Mouse (Mus musculus): ENCODE data around the gene Spert. TPM values are rescaled to one million over a fixed set of nuclear protein-coding genes. Genes with fewer than 3 reads are reported as not detected.

Gene Spert
- total RNA-seq (2017) = 0.49 TPM in 1 of 2 replicates, not detected in the other

DNA sequence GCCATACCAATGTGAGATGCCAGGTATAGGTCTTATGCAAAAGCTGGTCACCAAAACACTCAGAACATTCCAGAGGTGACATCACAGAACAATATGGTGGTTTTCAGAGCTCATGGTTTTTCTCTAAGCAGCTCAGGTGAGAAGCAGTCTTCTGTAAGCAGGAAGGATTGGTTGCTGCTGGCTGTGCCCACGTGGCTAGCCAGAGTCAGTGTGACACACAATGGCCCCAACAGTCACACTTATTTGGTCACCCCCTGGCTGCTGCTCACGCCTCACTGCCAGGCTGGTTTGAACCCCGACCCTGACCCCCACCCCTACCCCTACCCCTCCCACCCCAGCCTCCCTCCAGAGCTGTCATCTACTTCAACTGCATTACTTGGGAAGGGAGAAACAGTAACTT, at the start of gene Spert:
Spert (minus strand) TSS at position 139 of the 400 bp plus-strand sequence.
- no peak for ATAC-seq (ENCODE audit: extremely low read depth, insufficient number of reproducible peaks, low FRiP score, poor library complexity, severe bottlenecking)

DNA sequence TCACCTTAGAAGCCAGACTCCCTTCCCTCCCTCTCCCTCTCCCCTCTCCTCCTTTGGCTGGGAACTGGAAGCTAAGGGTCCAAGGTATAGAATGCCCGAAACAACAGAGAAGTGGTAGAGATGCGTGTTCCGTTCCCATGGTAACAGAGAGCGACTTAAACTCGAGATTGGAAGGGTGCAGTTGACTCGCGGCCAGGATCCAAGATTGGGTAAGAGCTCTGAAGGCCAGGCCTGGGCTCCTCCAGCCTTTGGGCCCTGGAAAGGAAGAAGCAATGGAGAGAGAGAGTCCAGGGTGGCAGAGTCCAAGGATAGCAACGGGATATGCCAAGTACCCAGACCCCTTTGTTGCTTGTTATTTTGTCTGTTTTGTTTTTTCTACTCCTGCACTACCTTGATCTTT, 49.2 kb upstream of the Spert start, which contains the start of gene Erich6b:
Erich6b (plus strand) TSS at position 180 of the 400 bp plus-strand sequence.
- ATAC-seq (ENCODE audit: extremely low read depth, insufficient number of reproducible peaks, low FRiP score, poor library complexity, severe bottlenecking) = no peak

DNA sequence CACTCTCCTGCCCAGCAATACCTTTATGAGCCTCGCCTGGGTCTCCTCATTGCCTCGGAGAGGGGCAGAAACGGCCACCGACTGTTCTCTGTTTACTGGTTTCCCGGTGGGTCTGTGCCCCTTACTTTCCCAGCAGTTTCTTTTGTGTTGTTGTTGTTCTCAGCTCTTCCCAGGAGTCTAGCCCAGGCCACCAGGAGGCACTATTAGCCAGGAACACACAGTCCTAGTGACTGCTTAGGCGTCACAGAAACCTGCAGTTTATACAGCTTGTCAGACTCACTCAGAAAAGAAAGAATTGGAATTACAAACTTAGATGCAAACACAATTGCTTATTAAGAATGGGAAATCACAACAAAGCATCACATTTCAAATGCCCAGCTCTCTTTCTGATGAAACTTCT, 48.5 kb upstream of the Spert start:
- ATAC-seq (ENCODE audit: extremely low read depth, insufficient number of reproducible peaks, low FRiP score, poor library complexity, severe bottlenecking) = no peak

DNA sequence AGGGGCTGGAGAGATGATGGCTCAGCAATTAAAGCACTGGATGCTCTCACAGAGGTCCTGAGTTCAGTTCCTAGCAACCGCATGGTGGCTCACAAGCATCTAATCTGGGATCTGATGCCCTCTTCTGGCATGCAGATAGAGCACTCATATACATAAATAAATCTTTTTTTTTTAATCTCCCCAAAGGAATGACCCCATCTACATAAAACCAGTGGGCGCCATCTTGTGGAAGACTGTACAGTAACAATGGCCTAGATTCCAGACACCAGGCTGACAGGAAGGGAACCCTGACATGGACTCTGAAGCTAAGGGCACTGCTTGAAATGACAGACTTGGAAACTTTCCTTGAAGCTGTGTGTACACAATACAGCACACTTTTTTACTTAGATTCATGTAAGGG, 47.9 kb upstream of the Spert start:
- ATAC-seq (ENCODE audit: extremely low read depth, insufficient number of reproducible peaks, low FRiP score, poor library complexity, severe bottlenecking) = no peak

DNA sequence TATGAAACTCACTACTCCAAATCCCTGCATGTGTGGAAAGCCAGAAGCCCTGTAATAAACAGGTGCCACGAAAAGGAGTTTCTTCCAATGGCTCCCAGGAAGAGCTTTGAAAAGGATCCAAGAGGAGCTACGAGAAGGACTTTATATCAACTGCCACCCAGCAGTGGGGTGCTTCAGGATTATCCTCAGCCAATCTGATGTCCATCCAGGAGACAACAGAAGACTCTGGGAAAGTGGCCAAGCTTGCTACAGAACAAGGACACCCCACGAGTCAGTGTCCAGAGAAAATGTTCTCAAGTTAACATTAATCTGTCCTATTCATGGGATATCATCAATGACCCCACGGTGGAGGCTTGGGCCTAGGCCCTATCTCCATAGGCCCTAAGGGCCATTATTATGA, 44.7 kb upstream of the Spert start:
- ATAC-seq (ENCODE audit: extremely low read depth, insufficient number of reproducible peaks, low FRiP score, poor library complexity, severe bottlenecking) = no peak

DNA sequence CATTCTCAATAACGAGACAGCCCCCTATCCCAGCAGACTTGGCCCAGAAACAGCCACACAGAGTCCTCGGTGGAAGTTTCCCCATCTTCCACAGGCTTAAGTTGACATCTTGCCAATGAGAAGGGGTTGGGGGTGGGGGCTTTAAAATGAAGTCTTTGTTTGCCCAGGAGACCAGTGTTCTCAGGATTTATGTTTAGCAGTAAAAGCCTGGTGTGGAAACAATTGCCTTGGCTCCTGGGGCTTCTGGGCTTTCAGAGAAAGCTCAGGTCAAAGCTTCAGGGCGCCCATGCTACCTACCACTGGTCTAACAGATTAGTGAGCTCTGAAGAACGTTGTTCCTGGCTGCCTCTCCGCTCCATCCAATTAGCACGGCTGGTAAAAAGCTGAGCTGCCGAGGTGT, 43.2 kb upstream of the Spert start:
- ATAC-seq (ENCODE audit: extremely low read depth, insufficient number of reproducible peaks, low FRiP score, poor library complexity, severe bottlenecking) = no peak

DNA sequence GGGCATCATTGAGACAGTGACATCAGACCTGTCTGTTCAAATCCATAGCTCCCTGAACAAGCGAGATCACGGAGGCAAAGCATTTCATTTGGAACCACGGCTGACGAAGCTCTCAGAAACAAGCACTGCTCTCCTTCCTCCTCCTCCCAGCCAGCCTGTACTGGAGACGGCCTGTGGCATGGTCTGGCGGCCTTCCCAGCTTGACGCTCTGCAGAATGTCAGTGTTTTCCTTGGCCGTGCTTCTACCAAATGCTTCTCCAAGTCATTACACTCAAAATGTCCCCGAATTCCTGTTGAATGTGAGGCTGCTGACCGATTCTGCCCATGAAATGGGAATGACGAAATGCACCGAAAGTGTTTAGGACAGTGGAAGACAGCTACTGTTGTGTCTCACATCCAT, 42.4 kb upstream of the Spert start:
- ATAC-seq (ENCODE audit: extremely low read depth, insufficient number of reproducible peaks, low FRiP score, poor library complexity, severe bottlenecking) = no peak

DNA sequence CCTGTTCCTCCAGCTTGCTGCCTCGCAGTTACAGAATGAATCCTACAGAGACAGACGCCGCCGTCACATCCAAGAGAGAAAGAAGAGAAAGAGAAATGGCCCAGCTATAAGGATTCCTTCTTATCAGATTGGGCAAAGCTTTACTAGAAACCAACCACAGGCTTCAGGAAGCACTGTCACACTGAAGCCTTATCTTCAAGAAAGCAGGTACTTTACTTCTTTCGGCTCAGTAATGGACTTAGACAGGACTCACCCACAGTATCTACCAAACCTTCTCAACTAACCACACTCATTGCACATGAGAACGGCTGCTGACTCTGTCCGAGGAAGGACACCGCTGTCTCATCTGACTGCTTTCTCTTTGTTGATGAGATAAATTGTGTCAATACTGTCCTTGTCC, 36.0 kb upstream of the Spert start:
- no peak for ATAC-seq (ENCODE audit: extremely low read depth, insufficient number of reproducible peaks, low FRiP score, poor library complexity, severe bottlenecking)

DNA sequence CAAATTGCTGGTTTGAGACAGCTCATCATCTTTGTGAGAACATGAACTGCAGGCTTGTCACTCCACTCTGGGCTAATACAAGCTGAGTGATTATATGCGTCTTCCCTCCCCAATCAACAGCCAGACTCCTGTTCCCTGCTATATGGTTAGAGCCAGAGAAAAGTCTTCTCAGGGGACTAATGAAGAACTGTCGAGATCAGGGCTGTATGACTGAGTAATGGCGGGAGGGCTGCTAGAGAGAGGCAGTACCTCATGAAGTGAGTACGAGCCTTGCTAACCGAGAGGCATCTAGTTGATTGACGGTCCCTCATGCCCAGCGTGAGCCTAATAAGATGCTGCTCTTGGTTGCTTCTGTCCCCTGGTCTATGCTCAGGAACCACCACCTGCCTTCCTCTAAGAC, 30.1 kb upstream of the Spert start:
- ATAC-seq (ENCODE audit: extremely low read depth, insufficient number of reproducible peaks, low FRiP score, poor library complexity, severe bottlenecking) = no peak

DNA sequence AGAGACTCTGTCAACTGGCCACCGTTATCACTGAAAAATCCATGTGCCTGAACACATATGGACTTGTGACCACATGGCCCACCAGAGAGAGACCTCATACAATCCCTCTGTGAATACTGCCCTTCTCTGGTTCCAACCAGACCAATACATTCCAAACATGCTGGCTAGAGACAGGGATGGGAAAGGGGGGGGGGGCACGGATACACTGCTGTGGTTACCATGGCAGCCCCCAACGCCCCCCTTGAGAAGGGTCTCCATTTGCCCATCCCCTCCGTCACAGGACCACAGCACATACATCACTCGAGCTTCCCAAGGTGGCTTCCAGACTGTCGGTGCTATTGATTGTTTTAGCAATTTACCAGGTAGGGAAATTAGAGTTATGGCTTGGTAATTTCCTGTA, 23.5 kb upstream of the Spert start:
- no peak for ATAC-seq (ENCODE audit: extremely low read depth, insufficient number of reproducible peaks, low FRiP score, poor library complexity, severe bottlenecking)

DNA sequence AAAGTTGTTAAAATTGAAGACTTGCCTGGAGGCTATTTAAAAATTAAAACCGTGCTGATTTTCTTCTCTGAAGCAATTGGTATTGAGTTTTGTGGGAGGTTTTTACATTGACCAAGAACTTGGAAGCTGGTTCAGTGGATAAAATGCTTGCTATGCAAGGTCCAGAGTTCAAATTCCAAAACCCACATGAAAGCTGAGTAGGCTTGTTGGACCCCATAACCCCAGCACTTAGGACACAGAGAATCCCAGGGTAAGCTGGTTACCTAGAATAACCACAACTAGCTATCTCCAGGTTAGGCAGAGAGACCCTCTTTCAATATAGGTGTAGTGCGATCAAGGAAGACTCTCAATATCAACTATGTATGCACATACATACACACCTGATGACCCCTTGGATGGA, 16.3 kb upstream of the Spert start:
- ATAC-seq (ENCODE audit: extremely low read depth, insufficient number of reproducible peaks, low FRiP score, poor library complexity, severe bottlenecking) = no peak

DNA sequence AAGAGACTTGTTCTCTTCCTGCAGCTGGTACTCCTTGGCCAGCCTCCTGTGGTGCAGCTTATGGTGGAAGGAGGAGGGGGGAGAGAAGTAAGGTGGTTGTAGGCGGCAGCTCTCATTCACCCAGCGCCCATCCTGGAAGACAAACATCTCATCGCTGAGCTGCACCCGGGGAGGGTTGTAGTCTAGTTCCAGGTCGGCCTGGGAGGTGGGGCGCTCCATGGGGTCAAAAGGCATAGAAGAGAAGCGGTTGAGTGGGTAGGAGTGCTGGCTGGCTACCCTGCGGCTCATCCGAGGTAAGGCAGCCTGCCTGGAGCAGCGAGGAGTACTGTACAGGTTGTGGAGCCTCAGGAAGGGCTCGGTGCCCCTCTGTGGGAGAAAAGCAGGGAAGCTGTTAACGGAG, 9.0 kb downstream of the Spert start:
- ATAC-seq (ENCODE audit: extremely low read depth, insufficient number of reproducible peaks, low FRiP score, poor library complexity, severe bottlenecking) = no peak

DNA sequence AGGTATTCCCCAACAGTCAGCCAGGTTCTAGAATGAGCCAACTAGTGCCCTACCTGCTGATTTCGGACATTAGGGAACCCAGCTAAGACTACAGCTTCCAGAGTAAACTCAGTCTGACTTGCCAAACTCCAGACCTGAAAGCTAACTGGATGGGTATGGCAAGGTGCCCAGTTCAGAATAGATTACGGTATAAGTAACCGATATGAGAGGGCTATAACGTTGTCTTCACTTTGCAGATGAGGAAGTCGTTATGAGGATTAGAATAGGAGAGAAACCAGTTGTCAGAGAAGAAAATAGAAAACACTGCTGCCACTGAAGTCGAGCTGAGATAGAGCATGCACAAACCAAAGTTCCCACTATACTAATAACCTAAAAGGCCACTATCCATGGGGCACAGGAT, 13.9 kb downstream of the Spert start:
- ATAC-seq (ENCODE audit: extremely low read depth, insufficient number of reproducible peaks, low FRiP score, poor library complexity, severe bottlenecking) = no peak

DNA sequence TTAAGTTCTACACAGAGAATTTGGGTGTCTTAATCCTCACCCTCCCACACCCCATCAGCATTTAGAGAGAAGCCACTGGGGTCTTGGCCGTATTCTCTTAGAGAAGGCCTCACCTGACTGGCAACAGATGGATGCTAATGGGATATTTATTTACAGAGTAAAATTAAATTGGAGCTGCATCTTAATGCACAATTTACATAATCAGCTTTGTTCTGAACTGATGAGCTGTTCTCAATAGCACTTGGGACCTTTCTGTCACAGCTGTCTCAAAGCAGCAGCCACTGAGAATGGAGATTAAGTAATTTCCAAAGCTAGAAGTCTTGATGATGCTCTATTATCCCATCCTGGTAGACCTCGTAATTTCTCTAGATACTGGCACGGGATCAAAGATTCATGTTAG, 26.6 kb downstream of the Spert start:
- ATAC-seq (ENCODE audit: extremely low read depth, insufficient number of reproducible peaks, low FRiP score, poor library complexity, severe bottlenecking) = no peak

DNA sequence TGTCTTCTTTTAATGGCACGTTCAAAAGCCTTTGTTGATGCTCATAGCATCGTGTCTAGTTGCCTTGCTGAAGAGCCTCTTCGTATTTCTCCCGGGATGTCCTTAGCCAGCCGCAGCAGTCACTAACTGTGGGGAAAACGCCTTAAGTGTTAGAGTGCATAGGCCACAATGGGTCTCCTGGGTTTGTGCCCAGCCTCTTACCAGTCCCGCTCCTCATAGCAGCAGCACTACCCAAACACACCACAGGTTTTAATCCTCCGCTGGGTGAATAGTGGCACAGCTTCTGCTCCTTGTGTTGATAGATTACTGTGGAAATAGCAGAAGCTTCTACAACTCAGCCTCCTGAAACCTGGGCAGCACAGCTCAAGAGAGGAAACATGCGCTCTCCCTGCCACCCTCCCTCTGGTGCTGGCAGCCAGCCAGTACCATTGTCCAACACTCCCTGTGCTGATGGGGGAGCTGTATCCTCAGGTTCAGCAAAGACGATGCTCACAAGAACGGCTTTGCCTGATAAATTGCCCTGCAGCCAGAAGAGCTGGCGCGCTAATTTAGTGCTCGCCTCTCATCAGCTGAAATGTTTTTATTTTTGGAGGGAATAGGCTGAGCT, 27.3 kb downstream of the Spert start:
- no peak for ATAC-seq (ENCODE audit: extremely low read depth, insufficient number of reproducible peaks, low FRiP score, poor library complexity, severe bottlenecking)

DNA sequence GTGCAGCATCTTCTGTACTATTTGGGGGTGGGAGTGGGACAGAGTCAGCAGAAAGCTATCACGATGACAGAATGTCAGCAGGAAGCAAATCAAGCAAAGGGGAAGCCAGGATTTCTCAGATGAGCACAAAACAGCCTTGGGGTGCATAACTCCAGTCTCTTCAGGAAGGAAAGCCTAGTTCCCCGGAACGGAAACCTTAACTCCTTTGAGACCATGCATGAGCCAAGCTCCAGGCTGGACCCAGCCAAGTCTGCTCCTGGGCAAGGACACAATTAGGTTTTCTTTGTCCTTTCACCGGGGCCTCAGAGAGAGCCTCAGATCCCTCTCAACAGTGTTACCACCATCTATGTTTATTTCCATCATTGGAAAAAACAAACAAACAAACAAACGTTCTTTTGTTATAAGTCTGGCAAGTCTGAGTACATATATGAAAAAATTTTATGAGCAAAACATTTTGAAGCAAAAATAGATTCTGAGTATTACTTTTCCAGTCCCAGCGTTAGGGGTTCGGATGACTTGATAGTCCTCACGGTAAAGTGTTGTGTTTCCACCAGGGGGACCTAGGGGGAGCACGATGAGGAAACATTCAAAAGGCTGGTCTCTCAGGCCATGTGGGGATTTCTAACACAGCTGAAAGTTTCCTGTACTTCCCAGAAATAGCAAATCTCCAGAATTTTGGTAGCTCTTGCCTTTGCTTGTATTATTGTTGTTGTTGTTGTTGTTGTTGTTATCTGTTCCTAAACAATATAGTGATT, 31.2 kb downstream of the Spert start:
- ATAC-seq (ENCODE audit: extremely low read depth, insufficient number of reproducible peaks, low FRiP score, poor library complexity, severe bottlenecking) = no peak

DNA sequence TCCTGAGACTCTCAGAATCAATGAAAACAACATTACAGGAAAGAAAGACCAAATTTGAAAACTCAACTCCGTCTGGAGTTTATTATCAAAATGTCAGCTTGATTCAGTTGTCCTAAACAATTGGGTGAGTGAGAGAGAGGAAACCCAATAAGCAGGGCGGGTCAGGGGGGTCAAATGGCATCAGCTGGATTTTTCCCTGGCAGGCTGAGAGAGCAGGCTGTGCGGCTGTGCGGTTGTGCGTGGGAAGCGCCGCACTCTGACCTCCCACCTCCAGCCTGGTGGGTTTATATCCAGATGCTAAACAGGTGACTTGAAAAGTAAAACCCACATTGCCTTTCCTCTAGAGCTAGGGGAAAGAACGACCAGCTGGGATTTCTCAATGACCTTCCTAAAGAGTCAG, 51.2 kb downstream of the Spert start:
- ATAC-seq (ENCODE audit: extremely low read depth, insufficient number of reproducible peaks, low FRiP score, poor library complexity, severe bottlenecking) = no peak

DNA sequence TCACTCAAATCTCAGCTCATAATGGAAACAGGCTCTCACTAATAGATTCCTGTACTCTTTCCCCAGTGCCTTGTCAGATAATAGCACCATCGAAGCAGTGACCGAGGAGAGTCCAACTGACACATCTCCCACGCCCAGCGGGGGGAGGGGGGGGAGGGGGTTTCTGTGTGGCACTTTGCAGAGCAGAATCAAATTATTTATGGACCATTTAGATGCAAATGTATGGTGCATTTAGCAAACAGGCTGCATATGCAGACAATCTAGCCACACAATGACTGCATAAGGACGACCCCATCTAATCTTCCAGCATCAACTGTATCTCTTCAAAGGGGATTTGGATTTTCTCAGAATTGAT, 51.9 kb downstream of the Spert start:
- no peak for ATAC-seq (ENCODE audit: extremely low read depth, insufficient number of reproducible peaks, low FRiP score, poor library complexity, severe bottlenecking)

DNA sequence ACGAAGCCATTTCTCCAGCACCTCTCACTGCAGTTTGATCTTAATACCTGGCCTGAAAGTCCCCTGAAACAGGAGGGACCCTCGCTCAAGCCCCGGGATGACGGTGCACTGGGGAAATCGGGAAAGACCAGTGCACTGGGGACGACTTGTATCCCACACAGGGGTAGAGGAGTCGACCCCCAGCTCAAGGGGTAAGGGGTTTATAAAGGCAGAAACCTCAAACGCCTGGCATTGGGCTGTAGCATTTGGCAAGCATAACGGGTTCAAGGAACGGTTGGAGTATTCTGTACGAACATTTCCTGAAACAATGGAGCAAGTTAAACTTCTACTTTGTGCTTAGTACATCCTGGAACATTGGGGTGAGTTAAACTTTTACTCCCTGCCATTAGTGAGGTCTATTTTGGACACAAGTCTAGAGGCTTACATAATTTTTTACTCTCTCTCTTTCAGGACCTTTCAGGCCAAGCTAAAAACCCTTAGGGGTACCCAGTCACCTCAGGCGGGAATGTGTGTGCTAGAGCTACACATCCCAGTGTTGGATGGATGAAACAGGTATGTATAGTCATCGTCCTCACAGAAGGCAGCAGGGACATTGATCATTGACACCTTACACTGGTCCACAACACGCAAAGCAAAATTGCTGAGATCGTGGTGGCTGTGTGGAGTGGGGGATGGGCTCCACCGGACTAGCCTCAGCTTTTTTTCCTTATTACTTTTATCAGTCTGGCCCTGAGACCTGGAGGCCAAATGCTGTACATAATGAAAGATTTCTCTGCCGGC, 52.5 kb downstream of the Spert start:
- no peak for ATAC-seq (ENCODE audit: extremely low read depth, insufficient number of reproducible peaks, low FRiP score, poor library complexity, severe bottlenecking)

DNA sequence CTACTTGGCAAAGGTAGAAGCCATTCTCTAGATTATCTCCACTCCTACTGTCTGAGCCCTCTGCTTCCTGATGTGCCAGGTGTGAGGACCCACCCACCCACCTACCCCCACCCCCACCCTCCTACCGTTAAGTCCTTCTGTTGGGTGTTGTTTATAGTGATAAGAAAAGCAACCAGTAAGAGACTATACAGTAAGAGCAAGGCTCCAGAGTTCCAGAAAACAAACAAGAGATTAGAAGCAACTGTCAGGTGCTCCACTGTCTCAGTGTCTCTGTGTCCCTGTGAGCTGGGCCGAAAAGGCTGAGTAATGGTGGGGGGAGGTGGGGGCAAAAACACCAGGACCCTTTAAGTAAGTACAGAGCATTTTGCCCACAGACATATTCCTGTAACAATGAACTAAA, 53.7 kb downstream of the Spert start:
- no peak for ATAC-seq (ENCODE audit: extremely low read depth, insufficient number of reproducible peaks, low FRiP score, poor library complexity, severe bottlenecking)

All from neutrophil, adult 5-6 weeks (primary cell).